Mouse (Mus musculus) left cerebral cortex, postnatal 25 days (tissue): Measurements from ENCODE around the gene AC134908.4. TPM values are rescaled to one million over a fixed set of nuclear protein-coding genes. Genes with fewer than 3 reads are reported as not detected.
A peak's percentile ranks its signal among the peaks of the same experiment; 100 is the strongest.

Experiments used
- DNase-seq, 2 experiments: peaks; one replicate each; pipeline ENCODE4 v3.0.0; 2022; ENCODE audit warnings: low spot score in 2 of 2, mixed read lengths in 1 of 2
- intact Hi-C: fragments of 180-260 bp; cut with DNase I; formaldehyde crosslinking; loops from one replicate; pipeline ENCODE4 v1.15.1; 2025
- total RNA-seq, 2 experiments: library from RNA; stranded (reverse); gene quantifications; 2 replicates each; pipeline ENCODE4 v1.2.3; 2021

The AC134908.4 gene
- total RNA-seq, 2 experiments from 2014 or later: 1.0 TPM; not detected in 1

DNA sequence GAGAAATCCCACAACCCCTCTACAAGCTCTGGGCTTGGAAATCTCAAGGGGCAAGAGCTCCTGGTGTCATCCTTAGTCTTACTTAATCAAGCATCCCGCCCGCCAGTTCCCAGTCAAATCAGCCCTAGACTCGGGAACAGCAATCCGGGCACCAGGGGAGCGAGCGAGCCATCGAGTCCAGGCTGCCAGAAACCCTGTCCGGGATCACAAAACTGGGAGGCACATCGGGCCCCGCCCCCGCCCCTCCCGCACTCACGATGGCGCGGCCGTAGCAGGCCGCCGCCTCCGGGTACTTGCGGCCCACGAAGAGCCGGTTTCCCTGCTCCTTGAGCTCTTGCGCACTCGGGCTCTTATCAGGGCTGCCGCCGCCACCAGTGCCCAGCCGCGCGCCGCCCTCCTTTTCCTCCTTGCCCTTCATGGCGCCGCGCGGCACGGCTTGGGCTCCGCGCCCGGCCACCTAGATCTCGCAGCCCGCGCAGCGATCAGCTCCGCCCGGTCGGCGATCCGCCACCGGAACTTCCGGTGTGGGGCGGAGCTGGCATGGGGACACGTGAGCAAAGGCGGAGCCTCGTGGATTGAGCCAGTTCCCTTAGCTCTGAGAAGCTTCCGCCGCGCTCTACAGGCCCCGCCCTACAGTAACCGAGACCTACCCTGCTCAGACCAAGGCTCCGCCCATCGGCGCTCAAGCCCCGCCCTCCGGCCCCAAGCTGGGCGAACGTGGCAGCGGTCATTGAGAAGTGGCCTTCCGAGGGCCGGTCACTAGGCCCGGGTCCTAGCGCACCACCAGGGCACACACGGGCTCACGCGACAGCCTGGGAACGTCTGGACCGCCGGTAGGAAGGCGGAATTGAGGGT is 37.2 kb upstream of the AC134908.4 start:
- intact Hi-C loops: no loop called here

DNA sequence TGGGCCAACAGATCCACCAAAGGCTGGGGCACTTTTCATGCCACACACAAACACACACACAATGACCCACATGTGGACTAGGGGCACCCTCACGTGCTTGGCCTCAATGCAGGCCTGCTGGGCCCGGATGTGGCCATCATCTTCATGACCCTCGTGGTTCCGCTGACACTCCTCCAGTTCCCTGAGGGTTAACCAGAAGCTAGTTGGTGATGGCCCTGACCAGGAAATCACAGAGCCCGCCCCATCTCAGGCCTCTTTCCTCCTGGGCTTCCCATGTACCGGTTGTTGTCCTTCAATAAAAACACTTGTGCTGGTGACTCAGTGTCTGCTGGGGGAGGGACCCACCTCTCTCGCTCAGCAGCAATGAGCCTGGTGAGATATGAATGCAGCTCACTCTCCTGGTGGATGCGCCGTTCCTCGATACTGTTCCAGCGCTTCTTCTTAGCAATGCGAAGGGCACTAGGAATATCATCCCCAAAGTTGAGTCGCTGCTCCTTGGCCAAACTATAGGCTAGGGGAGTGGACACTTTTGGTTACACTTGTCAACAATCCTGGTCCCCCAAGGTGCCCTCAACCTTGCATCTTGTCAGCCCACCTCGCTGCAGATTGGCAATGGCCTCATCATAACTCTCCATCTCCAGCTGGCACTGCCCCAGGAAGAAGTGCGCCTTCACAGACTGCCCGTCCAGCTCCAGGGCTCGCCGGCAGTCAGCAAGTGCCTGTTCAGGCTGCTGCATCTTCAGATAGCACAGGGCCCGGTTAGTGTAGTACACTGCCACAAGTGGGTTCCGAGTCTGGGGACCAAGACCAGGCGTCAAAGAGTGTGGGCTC is 36.2 kb upstream of the AC134908.4 start:
- DNase-seq: no peak
- intact Hi-C loops: no loop called here

More for the DNA sequence above, 37.2 kb upstream of the AC134908.4 start:
- DNase-seq: peak; percentile 98 to 99

DNA sequence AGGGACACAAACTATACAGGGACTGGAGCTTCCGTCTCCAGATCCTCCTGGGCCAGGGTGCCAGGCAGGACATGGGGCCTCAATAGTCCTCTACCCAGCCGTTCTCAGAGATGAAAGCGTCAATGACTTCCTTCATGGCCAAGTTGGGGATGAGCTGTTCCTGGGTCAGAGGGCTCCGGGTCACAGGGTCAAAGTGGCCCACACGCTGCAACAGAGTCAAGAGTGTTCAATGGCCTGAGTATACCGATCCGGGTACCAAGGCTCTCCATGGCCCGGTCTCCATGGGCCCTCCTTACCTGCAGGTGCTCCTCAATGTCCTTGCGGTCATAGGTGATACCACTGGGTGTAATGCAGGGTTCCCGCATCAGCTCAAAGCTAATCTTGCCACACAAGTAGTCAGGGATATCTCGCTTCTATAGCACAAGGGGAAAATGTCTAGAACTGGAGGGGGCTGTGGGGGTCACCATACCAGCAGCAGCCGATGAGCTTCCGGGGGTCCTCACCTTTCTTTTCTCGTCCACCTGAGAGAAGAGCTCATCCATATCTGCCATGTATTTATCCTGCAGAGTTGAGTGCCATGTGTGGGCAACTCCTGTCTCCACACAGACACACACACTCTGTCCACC is 35.5 kb upstream of the AC134908.4 start:
- intact Hi-C loops: no loop called here
- no peak for DNase-seq

- intact Hi-C loops: no loop called here
- no peak for DNase-seq
Observed at GRCm38 (mm10) chr17:25830200-25830753, 34.8 kb upstream of the AC134908.4 start.

DNA sequence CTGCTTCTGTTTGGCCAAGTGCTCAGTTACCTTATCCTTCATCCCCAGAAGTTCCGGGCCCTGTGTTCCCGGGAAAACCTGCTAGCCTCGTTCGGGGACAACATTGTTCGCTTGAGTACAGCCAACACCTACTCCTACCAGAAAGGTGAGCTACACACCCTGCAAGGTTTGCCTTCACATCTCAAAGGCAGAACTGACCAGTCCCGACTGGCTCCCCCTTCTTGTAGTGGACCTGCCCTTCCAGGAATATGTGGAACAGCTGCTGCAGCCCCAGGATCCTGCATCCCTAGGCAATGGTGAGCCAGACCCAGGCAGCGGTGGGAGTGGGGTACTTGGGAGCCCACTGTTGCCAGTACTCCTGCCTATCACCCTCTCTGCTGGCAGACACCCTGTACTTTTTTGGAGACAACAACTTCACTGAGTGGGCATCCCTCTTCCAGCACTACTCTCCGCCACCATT is 34.1 kb upstream of the AC134908.4 start:
- intact Hi-C loops: no loop called here
- DNase-seq: no peak

- DNase-seq: peak; percentile 90 to 92
- intact Hi-C loops: no loop called here
Observed at GRCm38 (mm10) chr17:25828712-25829557, 33.5 kb upstream of the AC134908.4 start, which contains the start of gene Jmjd8. Gene Jmjd8 (plus strand): TSS chr17:25828867.

DNA sequence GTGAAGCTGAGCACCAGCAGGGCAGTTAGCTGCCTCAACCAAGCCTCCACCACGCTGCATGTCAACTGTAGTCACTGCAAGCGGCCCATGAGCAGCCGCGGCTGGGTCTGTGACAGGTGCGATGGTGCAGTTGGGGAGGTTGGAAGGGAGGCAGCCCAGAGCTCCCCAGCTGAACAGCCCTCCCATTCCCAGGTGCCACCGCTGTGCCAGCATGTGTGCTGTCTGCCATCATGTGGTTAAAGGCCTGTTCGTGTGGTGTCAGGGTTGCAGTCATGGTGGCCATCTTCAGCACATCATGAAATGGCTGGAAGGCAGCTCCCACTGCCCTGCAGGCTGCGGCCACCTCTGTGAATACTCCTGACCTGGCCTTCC is 32.8 kb upstream of the AC134908.4 start:
- intact Hi-C loops: no loop called here
- no peak for DNase-seq

DNA sequence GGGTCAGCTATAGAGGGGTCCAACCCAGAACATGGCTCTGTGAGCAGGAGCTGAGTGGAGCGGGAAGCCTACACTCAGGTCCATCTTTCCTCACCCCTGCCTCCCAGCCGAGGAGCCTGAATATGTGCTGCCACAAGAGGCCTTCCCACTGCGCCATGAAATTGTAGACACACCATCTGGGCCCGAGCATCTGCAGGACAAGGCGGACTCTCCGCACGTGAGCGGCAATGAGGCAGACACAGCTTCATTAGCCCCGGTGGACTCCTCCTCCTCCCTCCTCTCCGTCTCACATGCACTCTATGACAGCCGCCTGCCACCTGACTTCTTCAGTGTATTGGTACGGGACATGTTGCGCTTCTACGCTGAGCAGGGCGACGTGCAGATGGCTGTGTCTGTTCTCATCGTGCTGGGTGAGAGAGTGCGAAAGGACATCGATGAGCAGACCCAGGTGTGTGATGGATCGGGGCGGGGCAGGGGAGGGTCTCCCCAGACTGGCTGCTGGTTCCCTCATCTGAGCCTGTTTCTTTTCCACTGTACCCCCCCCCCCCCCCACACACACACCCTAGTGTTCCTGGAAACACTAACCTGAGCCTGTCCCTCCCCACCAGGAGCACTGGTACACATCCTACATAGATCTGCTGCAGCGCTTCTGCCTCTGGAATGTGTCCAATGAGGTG is 32.2 kb upstream of the AC134908.4 start:
- intact Hi-C loops: no loop called here
- DNase-seq: no peak

DNA sequence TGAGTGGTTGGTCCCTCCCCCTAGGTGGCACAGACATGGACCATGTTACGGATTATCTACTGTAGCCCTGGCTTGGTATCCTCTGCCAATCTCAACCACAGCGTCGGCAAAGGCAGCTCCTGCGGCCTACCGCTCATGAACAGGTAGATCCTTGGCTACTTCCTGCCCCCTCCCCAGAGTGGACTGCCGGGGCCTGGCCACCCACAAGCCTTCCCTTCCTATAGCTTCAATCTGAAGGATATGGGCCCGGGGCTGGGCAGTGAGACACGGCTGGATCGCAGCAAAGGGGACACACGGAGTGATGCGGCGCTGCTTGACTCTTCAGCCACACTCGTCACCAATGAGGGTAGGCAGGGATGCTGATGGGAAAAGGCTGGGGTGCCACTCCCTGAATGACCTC is 31.6 kb upstream of the AC134908.4 start:
- no peak for DNase-seq
- intact Hi-C loops: no loop called here

GRCm38 (mm10) chr17:25825984-25826570 is 30.6 kb upstream of the AC134908.4 start:
- intact Hi-C loops: loop anchor here (2.0 kb wide), 1 partner anchor 41 kb away; the partner anchor contains the start of gene Haghl
- DNase-seq: no peak

DNA sequence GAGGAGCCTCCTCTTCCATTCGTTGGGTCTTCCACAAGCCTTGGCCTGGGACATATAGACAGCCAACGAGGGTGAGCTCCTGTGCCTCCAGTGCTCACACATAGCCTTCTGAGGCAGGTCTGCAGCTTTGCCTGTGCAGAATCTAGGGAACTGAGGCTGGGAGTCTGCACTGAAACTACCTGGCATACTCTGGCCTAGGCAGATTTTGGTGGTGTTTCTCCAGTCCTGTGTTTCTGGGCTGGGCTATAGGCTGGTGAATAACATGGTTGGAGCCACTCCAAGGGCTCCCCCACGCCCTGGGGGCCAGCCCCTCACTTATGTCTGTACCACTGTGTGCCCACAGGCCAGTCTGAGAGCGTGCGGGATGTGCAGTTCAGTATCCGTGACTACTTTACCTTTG is 29.9 kb upstream of the AC134908.4 start:
- intact Hi-C loops: loop anchor here (2.0 kb wide), 1 partner anchor 41 kb away; the partner anchor contains the start of gene Haghl
- no peak for DNase-seq

GRCm38 (mm10) chr17:25824362-25825142 is 29.1 kb upstream of the AC134908.4 start:
- no peak for DNase-seq
- intact Hi-C loops: loop anchor here (2.0 kb wide), 1 partner anchor 40 kb away; the partner anchor contains the start of gene Haghl

DNA sequence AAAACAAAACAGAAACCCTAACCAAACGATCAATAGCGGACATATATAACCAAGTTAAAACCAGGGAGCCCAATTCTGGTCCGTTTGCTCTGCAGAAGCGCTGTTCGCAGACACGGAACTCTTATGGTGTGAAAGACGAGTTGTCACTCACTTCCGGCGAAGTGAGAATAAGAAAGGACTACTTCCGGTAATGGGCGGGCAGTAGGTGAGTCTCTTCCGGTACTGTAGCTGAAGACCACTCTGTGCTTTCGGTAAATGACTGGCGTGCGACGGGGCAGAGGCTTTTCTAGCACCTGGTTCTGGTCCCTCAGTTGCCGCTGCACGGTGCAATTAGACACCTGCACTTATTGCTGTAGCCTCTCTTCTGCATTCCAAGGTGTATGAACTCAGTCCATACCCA is 28.0 kb upstream of the AC134908.4 start, which contains the start of gene Wdr24:
Gene Wdr24, plus strand, starts transcription at position 176 of the 400 bp plus-strand sequence.
- peak; percentile 80 to 89 for DNase-seq

DNA sequence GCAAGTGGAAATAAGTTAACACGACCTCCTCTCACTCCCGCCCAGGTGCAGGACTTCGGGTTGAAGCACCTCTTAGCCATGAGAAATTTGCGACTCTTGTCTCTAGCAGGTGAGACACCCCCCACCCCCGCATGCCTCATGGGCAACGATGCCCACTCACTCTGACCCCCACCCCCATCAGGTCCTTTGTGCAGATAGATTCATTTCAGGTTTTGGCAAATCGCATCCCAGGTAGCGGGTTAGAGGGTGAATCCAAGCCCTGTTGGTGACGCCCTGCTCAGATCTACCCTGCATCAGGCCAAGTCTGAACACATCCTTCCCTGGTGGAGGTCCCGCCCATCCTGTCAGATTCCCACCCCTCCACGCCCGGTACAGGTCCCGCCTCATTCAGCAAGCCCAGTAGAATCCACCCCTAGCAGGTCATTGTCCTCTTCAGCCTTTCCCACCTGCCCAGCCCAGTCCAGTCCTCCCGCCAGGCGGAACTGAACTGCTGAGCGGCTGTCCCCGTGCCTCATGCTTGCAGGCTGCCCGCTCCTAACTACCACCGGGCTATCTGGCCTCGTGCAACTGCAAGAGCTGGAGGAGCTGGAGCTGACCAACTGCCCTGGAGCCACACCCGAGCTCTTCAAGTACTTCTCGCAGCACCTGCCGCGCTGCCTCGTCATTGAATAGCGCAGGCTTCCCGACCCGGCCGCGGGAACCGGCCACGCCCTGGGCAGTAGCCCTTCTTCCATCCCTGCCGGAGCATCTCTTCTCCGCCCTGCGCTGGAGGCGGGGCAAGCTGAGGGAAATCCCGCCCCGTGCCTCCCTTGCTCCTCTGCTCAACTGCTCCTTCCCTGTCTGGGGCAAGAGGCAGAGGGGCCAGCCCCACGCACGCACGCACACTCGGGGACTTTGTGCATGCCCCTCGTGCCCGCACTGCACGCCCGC is 23.7 kb upstream of the AC134908.4 start:
- no peak for DNase-seq
- intact Hi-C loops: no loop called here

More for the DNA sequence above, 28.0 kb upstream of the AC134908.4 start, which contains the start of gene Wdr24:
- intact Hi-C loops: loop anchor here (1.0 kb wide), 1 partner anchor 10 kb away; no protein-coding TSS in a partner anchor

DNA sequence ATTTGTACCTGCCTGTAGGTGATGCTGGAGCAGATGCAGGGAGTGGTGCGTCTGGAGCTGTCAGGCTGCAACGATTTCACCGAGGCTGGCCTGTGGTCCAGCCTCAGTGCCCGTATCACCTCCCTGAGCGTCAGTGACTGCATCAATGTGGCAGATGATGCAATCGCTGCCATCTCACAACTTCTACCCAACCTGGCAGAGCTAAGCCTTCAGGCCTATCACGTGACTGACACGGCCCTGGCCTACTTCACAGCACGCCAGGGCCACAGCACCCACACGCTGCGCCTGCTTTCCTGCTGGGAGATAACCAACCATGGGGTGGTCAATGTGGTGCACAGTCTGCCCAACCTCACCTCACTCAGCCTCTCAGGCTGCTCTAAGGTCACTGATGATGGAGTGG is 22.2 kb upstream of the AC134908.4 start:
- intact Hi-C loops: no loop called here
- no peak for DNase-seq

GRCm38 (mm10) chr17:25813471-25813870 is 18.0 kb upstream of the AC134908.4 start:
- intact Hi-C loops: loop anchor here (1.0 kb wide), 1 partner anchor 10 kb away; the partner anchor contains the start of gene Wdr24
- DNase-seq: peak; percentile 86 to 96
